In genomic region chr2:150056626-150057231, GRCm38 (mm10) we compare ENCODE assay signal across 28 mouse cellular contexts.
DNase-seq lines count a peak whose midpoint lies in the region; ATAC-seq and TF ChIP-seq lines count a peak whose summit lies in the region.
"Had no signal": no experiment of that assay in that cellular context is flagged by ENCODE, and none has a peak within 500 bp of the region (broad histone marks: within the 10 kb centered on the region; RNA-seq: fewer than 3 reads in every experiment).

No protein-coding gene starts in this region.

- no peak overlapping the region for H3K4me3 ChIP-seq in forebrain, embryonic 14.5 days (ENCODE audit: low read depth, low read length)
- no peak overlapping the region for H3K4me3 ChIP-seq in forebrain, embryonic 15.5 days
- H3K4me3 ChIP-seq in midbrain, embryonic 13.5 days (replicated peaks), result no peak overlapping the region
- H3K4me3 ChIP-seq in midbrain, postnatal 0 days (ENCODE audit: low read depth, low read length), result no peak overlapping the region
- H3K4me3 ChIP-seq in neural tube, embryonic 13.5 days, result no peak overlapping the region
- H3K4me3 ChIP-seq in neural tube, embryonic 15.5 days (replicated peaks), result no peak overlapping the region
- H3K4me3 ChIP-seq: embryonic facial prominence, embryonic 10.5 days; embryonic facial prominence, embryonic 13.5 days; erythroblast, embryonic 14.5 days; forebrain, embryonic 12.5 days; heart, adult 2 months; heart, embryonic 10.5 days; hindbrain, embryonic 12.5 days; intestine, embryonic 15.5 days had no signal

- no peak for ATAC-seq in forebrain, embryonic 14.5 days
- ATAC-seq in forebrain, embryonic 15.5 days (replicated peaks), result no peak; the same call in 1 of the 2 replicates
- peak; percentile 56; the same call in 1 of the 2 replicates for ATAC-seq in midbrain, embryonic 13.5 days
- no peak for ATAC-seq in midbrain, postnatal 0 days (ENCODE audit: low FRiP score)
- ATAC-seq in neural tube, embryonic 13.5 days (ENCODE audit: low read depth), result peak; percentile 56
- ATAC-seq in neural tube, embryonic 15.5 days (ENCODE audit: low FRiP score), result peak; percentile 63; the same call in 1 of the 2 replicates
- ATAC-seq: intestine, embryonic 15.5 days; Patski had no signal

- no peak overlapping the region for H3K9ac ChIP-seq in forebrain, embryonic 14.5 days (ENCODE audit: low read length)
- no peak overlapping the region for H3K9ac ChIP-seq in forebrain, embryonic 15.5 days (replicated peaks)
- H3K9ac ChIP-seq in midbrain, embryonic 13.5 days (replicated peaks), result no peak overlapping the region
- H3K9ac ChIP-seq in midbrain, postnatal 0 days (replicated peaks; ENCODE audit: low read length, poor library complexity, severe bottlenecking), result no peak overlapping the region
- no peak overlapping the region for H3K9ac ChIP-seq in neural tube, embryonic 13.5 days
- H3K9ac ChIP-seq in neural tube, embryonic 15.5 days (replicated peaks), result no peak overlapping the region
- H3K9ac ChIP-seq: embryonic facial prominence, embryonic 13.5 days; forebrain, embryonic 12.5 days; hindbrain, embryonic 12.5 days; intestine, embryonic 15.5 days had no signal

- H3K36me3 ChIP-seq in forebrain, embryonic 14.5 days (ENCODE audit: control insufficient read depth, insufficient read depth, low read length), result no peaks in the 10 kb centered on the region
- no peaks in the 10 kb centered on the region for H3K36me3 ChIP-seq in forebrain, embryonic 15.5 days
- no peaks in the 10 kb centered on the region for H3K36me3 ChIP-seq in midbrain, embryonic 13.5 days
- H3K36me3 ChIP-seq in midbrain, postnatal 0 days (ENCODE audit: insufficient read depth, low read length), result no peaks in the 10 kb centered on the region
- H3K36me3 ChIP-seq in neural tube, embryonic 13.5 days, result no peaks in the 10 kb centered on the region
- H3K36me3 ChIP-seq in neural tube, embryonic 15.5 days, result no peaks in the 10 kb centered on the region
- H3K36me3 ChIP-seq: embryonic facial prominence, embryonic 10.5 days; embryonic facial prominence, embryonic 13.5 days; forebrain, embryonic 12.5 days; G1E; heart, embryonic 10.5 days; hindbrain, embryonic 12.5 days; intestine, embryonic 15.5 days had no signal

- H3K4me1 ChIP-seq in forebrain, embryonic 14.5 days (ENCODE audit: control insufficient read depth, insufficient read depth, low read length), result no peaks in the 10 kb centered on the region
- no peaks in the 10 kb centered on the region for H3K4me1 ChIP-seq in forebrain, embryonic 15.5 days
- no peaks in the 10 kb centered on the region for H3K4me1 ChIP-seq in midbrain, embryonic 13.5 days (replicated peaks)
- H3K4me1 ChIP-seq in midbrain, postnatal 0 days (ENCODE audit: insufficient read depth, low read length), result no peaks in the 10 kb centered on the region
- H3K4me1 ChIP-seq in neural tube, embryonic 13.5 days (replicated peaks), result no peaks in the 10 kb centered on the region
- no peaks in the 10 kb centered on the region for H3K4me1 ChIP-seq in neural tube, embryonic 15.5 days
- H3K4me1 ChIP-seq: embryonic facial prominence, embryonic 10.5 days; embryonic facial prominence, embryonic 13.5 days; forebrain, embryonic 12.5 days; heart, embryonic 10.5 days; hindbrain, embryonic 12.5 days; intestine, embryonic 15.5 days had no signal

- peak; percentile 1 for DNase-seq in forebrain, embryonic 14.5 days (ENCODE audit: low spot score)
- DNase-seq in midbrain, postnatal 0 days (ENCODE audit: low spot score), result no peak
- no peak for DNase-seq in neural tube, embryonic 10.5 days (ENCODE audit: extremely low spot score, low spot score)
- no peak for DNase-seq in right cerebral cortex, postnatal 4 days
- DNase-seq: adrenal gland, postnatal 10 days; adrenal gland, postnatal 36 days; B cell, adult 2 months; cerebellum, adult 11 months; cerebellum, adult 2 months; cerebellum, adult 9-11 months; cerebellum, postnatal 25 days; embryo, embryonic 11 days; gastrocnemius, postnatal 10 days; gastrocnemius, postnatal 36 days; heart, adult 2 months had no signal

- H3K9me3 ChIP-seq in forebrain, embryonic 14.5 days (replicated peaks; ENCODE audit: control insufficient read depth, low read length), result no peaks in the 10 kb centered on the region
- H3K9me3 ChIP-seq in forebrain, embryonic 15.5 days, result no peaks in the 10 kb centered on the region
- H3K9me3 ChIP-seq in midbrain, embryonic 13.5 days, result no peaks in the 10 kb centered on the region
- no peaks in the 10 kb centered on the region for H3K9me3 ChIP-seq in midbrain, postnatal 0 days (ENCODE audit: low read length)
- H3K9me3 ChIP-seq in neural tube, embryonic 13.5 days, result no peaks in the 10 kb centered on the region
- no peaks in the 10 kb centered on the region for H3K9me3 ChIP-seq in neural tube, embryonic 15.5 days (replicated peaks)
- H3K9me3 ChIP-seq: embryonic facial prominence, embryonic 10.5 days; embryonic facial prominence, embryonic 13.5 days; forebrain, embryonic 12.5 days; G1E; heart, embryonic 10.5 days; hindbrain, embryonic 12.5 days; intestine, embryonic 15.5 days had no signal

- no peak overlapping the region for H3K4me2 ChIP-seq in forebrain, embryonic 14.5 days (ENCODE audit: low read length)
- no peak overlapping the region for H3K4me2 ChIP-seq in forebrain, embryonic 15.5 days (replicated peaks)
- H3K4me2 ChIP-seq in midbrain, embryonic 13.5 days (replicated peaks), result no peak overlapping the region
- no peak overlapping the region for H3K4me2 ChIP-seq in midbrain, postnatal 0 days (ENCODE audit: low read depth, low read length, poor library complexity, severe bottlenecking)
- H3K4me2 ChIP-seq in neural tube, embryonic 13.5 days, result no peak overlapping the region
- H3K4me2 ChIP-seq in neural tube, embryonic 15.5 days, result no peak overlapping the region
- H3K4me2 ChIP-seq: embryonic facial prominence, embryonic 13.5 days; forebrain, embryonic 12.5 days; hindbrain, embryonic 12.5 days; intestine, embryonic 15.5 days had no signal

- WGBS in forebrain, embryonic 14.5 days, result 71% methylated on average over 5 of the region's 5 CpGs
- 70% methylated on average over 5 of the region's 5 CpGs for WGBS in forebrain, embryonic 15.5 days
- 64% methylated on average over 5 of the region's 5 CpGs for WGBS in midbrain, embryonic 13.5 days
- 46% methylated on average over 5 of the region's 5 CpGs for WGBS in midbrain, postnatal 0 days
- WGBS in neural tube, embryonic 13.5 days, result 67% methylated on average over 5 of the region's 5 CpGs
- 49% methylated on average over 5 of the region's 5 CpGs for WGBS in neural tube, embryonic 15.5 days

- TF ChIP-seq CTCF in midbrain, postnatal 0 days (IDR thresholded peaks at IDR 0.05), result no peak

- H3K27me3 ChIP-seq in forebrain, embryonic 14.5 days (replicated peaks; ENCODE audit: control insufficient read depth, insufficient read depth, low read length), result no peaks in the 10 kb centered on the region
- H3K27me3 ChIP-seq in forebrain, embryonic 15.5 days, result no peaks in the 10 kb centered on the region
- no peaks in the 10 kb centered on the region for H3K27me3 ChIP-seq in midbrain, embryonic 13.5 days
- no peaks in the 10 kb centered on the region for H3K27me3 ChIP-seq in midbrain, postnatal 0 days (ENCODE audit: insufficient read depth, low read length)
- no peaks in the 10 kb centered on the region for H3K27me3 ChIP-seq in neural tube, embryonic 13.5 days
- H3K27me3 ChIP-seq in neural tube, embryonic 15.5 days (replicated peaks), result no peaks in the 10 kb centered on the region
- H3K27me3 ChIP-seq: embryonic facial prominence, embryonic 13.5 days; forebrain, embryonic 12.5 days; hindbrain, embryonic 12.5 days; intestine, embryonic 15.5 days; Patski had no signal

- H3K27ac ChIP-seq in forebrain, embryonic 14.5 days (ENCODE audit: low read depth, low read length), result no peak overlapping the region
- no peak overlapping the region for H3K27ac ChIP-seq in forebrain, embryonic 15.5 days (replicated peaks)
- no peak overlapping the region for H3K27ac ChIP-seq in midbrain, embryonic 13.5 days
- no peak overlapping the region for H3K27ac ChIP-seq in midbrain, postnatal 0 days (ENCODE audit: low read depth, low read length)
- H3K27ac ChIP-seq in neural tube, embryonic 13.5 days (replicated peaks), result peak overlapping the region; percentile 38
- H3K27ac ChIP-seq in neural tube, embryonic 15.5 days (replicated peaks), result no peak overlapping the region
- H3K27ac ChIP-seq: embryonic facial prominence, embryonic 10.5 days; embryonic facial prominence, embryonic 13.5 days; forebrain, embryonic 12.5 days; heart, adult 2 months; heart, embryonic 10.5 days; hindbrain, embryonic 12.5 days; intestine, embryonic 15.5 days had no signal

Comparison
In these comparisons a context has a peak if more than half of its experiments do, and no peak if none do; other contexts are left out.
1. ATAC-seq: peak in midbrain, embryonic 13.5 days (single experiment), neural tube, embryonic 13.5 days (single experiment) and neural tube, embryonic 15.5 days (single experiment); none in forebrain, embryonic 14.5 days (single experiment), forebrain, embryonic 15.5 days (single experiment) and midbrain, postnatal 0 days (single experiment).